Mouse (Mus musculus) cerebellum, adult 2 months (tissue): ENCODE measurements at regions not wholly inside any gene's neighbourhood (a gene's known extent, or its start where the extent isn't known, plus 50 kb on each side); places are given as distances from the start of the nearest gene placed in this dataset.

ENCODE experiments used
- DNase-seq, 2 experiments: peaks; one replicate each; pipeline ENCODE4 v3.0.0; 2021
- H3K27ac ChIP-seq: fragments of 200-500 bp; 2 replicates; pipeline ENCODE4 v1.5.1; 2012; ENCODE audit warnings: low read length, control low read depth, inconsistent platforms; ENCODE audit not compliant: insufficient read depth
- H3K27me3 ChIP-seq: fragments of 200-500 bp; 2 replicates; pipeline ENCODE4 v1.6.1; 2012; ENCODE audit warnings: inconsistent platforms, mild to moderate bottlenecking, low read length, moderate library complexity; ENCODE audit not compliant: control insufficient read depth, insufficient read depth
- H3K4me1 ChIP-seq: fragments of 200-500 bp; 2 replicates; pipeline ENCODE4 v1.6.1; 2011; ENCODE audit warnings: low read length; ENCODE audit not compliant: control insufficient read depth, insufficient read depth
- H3K4me3 ChIP-seq: fragments of 200-500 bp; replicated peaks from 2 replicates; pipeline ENCODE3; 2011; ENCODE audit warnings: mild to moderate bottlenecking, low read depth, low read length, control low read depth; ENCODE audit not compliant: insufficient read depth
- CTCF ChIP-seq: fragments of 200-500 bp; IDR thresholded peaks from 2 replicates; pipeline ENCODE4 v1.5.1; 2011; ENCODE audit warnings: low read depth, mild to moderate bottlenecking, control low read depth, low read length, moderate library complexity, borderline replicate concordance; ENCODE audit not compliant: insufficient read depth
- POLR2A ChIP-seq: fragments of 200-500 bp; IDR thresholded peaks from 2 replicates; pipeline ENCODE4 v1.6.1; 2011; ENCODE audit warnings: low read length, control low read depth, borderline replicate concordance; ENCODE audit not compliant: insufficient read depth
- WGBS: fragments of 180-500 bp; shearing (Covaris S2); methylation state at CpG from one replicate; pipeline ENCODE4 v1.1.7; 2018; 5-methylcytosine and 5-hydroxymethylcytosine counted together

DNA sequence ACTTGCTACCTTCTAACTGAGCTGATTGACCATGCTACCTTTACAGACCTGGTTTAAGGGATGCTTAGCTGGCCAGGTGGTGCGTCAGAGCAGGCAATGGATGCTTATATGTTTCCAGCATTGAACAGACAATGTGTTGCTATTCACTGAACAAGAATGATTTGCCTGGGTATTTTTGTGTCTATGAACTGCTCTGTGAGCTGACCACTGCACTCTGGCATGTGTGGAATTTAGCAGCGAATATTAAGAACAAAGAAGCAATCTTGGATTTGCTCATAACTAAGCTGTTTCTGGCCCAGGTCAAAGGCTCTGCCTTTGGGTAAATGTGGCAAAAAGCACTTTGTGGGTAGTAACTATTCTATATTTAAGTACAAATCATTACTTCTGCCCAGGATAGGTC is 58.3 kb upstream of the Ccdc39 start:
- no peak for TF ChIP-seq CTCF
- no peak for TF ChIP-seq POLR2A
- no peak overlapping the region for H3K4me3 ChIP-seq
- 86% methylated on average over 2 of the region's 2 CpGs for WGBS
- DNase-seq, result no peak
- H3K4me1 ChIP-seq, result no peaks in the 10 kb centered on the region
- no peak overlapping the region for H3K27ac ChIP-seq
- H3K27me3 ChIP-seq, result no peaks in the 10 kb centered on the region

DNA sequence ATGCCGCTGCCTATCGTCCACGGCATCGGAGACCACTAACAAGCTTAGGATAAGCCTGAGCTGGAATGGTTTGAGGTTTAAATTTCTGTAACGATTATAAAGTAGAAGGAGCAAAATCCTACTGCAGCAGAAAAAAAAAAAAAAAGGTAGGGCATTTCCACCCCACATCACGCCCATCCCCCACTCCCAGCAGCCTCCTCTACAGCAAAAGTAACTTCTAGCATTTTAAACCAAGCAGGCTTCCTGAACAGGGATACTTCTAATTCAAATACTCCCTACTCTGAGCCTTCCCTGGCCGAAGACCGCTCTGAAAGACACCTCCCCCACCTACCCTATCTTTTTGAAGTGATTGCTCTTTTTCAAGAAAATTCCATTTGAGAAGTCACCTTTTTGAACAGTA is 59.2 kb upstream of the Ccdc39 start:
- TF ChIP-seq POLR2A, result no peak
- TF ChIP-seq CTCF, result no peak
- H3K4me3 ChIP-seq, result no peak overlapping the region
- 90% methylated on average over 8 of the region's 8 CpGs for WGBS
- no peak overlapping the region for H3K27ac ChIP-seq
- no peak for DNase-seq
- H3K4me1 ChIP-seq, result no peaks in the 10 kb centered on the region
- H3K27me3 ChIP-seq, result no peaks in the 10 kb centered on the region

DNA sequence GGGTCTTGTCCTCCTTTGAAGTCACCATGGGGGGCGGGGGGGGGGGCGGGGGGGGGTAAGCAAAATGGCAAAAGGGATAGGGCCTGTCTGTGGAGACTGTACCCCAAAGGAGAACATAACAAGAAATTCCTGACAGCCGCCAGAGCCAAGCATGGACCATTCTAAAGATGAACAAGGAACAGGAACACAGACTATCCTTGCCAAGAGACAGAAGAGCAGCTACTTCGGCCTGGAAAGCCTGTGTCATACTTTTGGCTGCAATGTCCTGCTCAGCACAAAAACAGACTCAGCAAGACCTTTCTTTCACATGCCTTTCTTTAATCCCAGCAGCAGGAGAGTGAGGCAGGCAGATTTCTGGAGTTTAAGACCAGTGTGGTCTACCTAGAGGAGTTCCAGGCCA is 59.7 kb upstream of the Ccdc39 start:
- Histone ChIP-seq H3K27me3 (no peaks in the 10 kb centered on the region), H3K4me1 (no peaks in the 10 kb centered on the region), H3K4me3 (no peak overlapping the region), H3K27ac (no peak overlapping the region)
- 28% methylated on average over 4 of the region's 4 CpGs for WGBS
- no peak for DNase-seq
- TF ChIP-seq CTCF (no peak), POLR2A (no peak)

DNA sequence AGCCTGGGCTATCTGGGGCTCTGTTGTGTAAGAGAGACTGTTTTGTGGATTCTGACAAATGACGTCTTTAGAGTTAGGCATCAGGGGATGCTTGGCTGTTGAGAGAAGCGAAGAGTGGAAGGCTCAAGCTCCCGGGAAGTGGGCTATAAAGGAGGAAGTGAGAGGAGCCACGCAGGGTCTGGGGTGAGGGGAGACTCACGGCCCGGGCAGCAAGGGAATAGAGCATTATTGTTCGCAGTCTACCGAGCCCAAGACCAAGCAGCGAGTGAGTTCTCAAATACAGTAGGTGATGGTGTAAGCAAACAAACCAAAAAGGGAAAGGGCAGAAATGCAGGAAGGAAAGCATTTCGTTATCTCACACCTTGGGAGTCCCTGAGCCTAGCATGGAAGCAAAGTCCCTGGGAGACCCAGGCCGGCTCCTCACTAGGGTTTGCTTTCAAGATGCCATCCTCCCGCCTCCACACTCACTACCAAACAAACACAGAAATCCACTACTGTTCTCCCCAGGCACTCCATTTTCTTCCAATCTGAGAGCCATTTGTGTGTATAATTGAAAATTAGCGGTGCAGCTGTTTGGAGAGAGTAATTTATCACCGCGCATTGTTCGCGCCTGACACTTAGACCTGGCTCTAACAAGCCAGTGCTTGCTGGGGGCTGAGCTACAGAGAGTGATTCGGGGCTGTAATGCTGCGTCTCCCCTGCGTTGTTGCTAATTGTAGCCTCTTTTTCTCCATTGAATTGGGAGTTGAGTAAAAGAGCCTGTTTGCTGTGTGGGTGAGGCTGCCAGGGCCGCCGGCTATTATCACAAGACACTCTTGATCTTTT is 61.0 kb upstream of the Ccdc39 start:
- H3K4me3 ChIP-seq, result no peak overlapping the region
- DNase-seq, result no peak
- 65% methylated on average over 22 of the region's 22 CpGs for WGBS
- no peaks in the 10 kb centered on the region for H3K4me1 ChIP-seq
- TF ChIP-seq POLR2A (no peak), CTCF (no peak)
- H3K27ac ChIP-seq, result no peak overlapping the region
- no peaks in the 10 kb centered on the region for H3K27me3 ChIP-seq

DNA sequence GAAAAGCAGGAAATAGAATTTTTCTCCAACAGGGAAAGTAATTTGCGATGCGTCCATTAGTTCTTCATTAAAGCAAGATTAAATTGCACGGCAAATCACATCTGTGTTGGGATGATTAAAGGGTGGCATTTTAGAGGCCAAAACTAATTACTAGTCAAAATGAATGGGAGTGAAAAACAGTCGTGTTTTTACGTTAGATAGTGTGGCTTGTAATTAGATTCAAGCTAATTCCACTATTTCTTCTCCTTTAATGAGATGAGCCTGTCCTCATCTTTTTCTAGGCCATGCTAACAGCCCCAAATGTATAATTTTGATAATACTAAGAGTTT is 61.5 kb upstream of the Ccdc39 start:
- no peak for TF ChIP-seq POLR2A
- no peak overlapping the region for H3K27ac ChIP-seq
- 66% methylated on average over 5 of the region's 5 CpGs for WGBS

DNA sequence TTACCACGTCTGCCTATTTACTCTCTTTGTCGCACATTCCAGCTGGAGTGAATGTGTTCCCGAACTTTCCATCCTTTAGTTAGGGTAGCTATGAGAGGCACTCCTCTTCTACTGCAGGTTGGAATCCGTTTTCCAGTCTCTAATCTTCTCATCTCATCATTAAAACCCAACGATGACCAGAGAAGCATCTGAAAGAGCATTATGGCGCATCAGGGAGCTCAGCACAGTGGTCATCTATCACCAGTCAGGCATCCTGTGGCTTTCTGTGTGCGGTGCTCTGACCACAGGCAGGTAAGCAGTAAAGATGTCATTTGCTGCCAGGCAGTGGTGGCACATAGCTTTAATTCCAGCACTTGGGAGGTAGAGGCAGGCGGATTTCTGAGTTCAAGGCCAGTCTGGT is 63.0 kb upstream of the Ccdc39 start:
- no peaks in the 10 kb centered on the region for H3K27me3 ChIP-seq
- 83% methylated on average over 8 of the region's 8 CpGs for WGBS
- TF ChIP-seq POLR2A, result no peak
- no peak for TF ChIP-seq CTCF

More for the DNA sequence above, 61.5 kb upstream of the Ccdc39 start:
- DNase-seq, result no peak
- no peaks in the 10 kb centered on the region for H3K4me1 ChIP-seq
- no peak overlapping the region for H3K4me3 ChIP-seq
- H3K27me3 ChIP-seq, result no peaks in the 10 kb centered on the region

DNA sequence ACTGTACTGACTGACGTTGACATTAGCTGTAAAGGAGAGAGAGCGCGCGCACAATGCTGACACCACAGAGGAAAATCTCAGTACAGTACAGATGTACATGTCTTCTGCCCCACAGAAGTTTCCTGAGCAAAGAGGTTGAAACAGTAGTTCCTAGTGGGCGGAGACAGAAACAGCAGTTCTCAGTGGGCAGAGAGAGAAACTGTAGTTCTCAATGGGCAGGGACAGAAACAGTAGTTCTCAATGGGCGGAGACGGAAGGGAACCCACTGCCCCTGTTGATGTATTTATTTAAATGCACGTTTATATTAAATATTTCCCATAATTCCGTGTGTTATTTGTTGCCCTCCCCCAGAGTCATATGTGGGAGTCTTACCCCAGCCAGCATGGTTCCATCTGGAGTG is 67.4 kb upstream of the Ccdc39 start:
- Histone ChIP-seq H3K27ac (no peak overlapping the region), H3K4me1 (no peaks in the 10 kb centered on the region), H3K27me3 (no peaks in the 10 kb centered on the region), H3K4me3 (no peak overlapping the region)
- no peak for TF ChIP-seq POLR2A
- TF ChIP-seq CTCF, result no peak
- no peak for DNase-seq
- WGBS, result 86% methylated on average over 9 of the region's 9 CpGs

More for the DNA sequence above, 63.0 kb upstream of the Ccdc39 start:
- H3K4me3 ChIP-seq, result no peak overlapping the region
- no peaks in the 10 kb centered on the region for H3K4me1 ChIP-seq
- no peak overlapping the region for H3K27ac ChIP-seq
- no peak for DNase-seq

DNA sequence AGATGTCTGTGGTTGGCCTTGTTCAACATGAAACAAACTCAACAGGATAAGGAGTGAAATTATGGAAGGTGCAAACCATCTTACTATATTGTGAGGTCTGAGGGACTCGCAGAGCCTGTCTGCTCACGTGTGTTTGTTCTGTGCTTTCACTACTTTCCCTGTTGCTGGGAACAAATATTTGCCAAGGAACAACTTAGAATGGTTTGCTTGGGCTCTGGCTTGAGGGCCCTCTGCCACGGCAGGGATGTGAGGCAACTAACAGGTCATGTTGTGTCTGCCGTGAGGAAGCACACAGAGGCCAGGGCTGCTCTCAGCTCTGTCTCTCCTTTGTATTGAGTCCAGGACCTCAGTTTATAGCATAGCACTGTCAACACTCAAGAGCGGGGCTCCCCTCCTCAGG is 69.4 kb upstream of the Ccdc39 start:
- Histone ChIP-seq H3K27ac (no peak overlapping the region), H3K4me1 (no peaks in the 10 kb centered on the region), H3K27me3 (no peaks in the 10 kb centered on the region), H3K4me3 (no peak overlapping the region)
- TF ChIP-seq POLR2A, result no peak
- WGBS, result 90% methylated on average over 5 of the region's 5 CpGs
- no peak for DNase-seq

DNA sequence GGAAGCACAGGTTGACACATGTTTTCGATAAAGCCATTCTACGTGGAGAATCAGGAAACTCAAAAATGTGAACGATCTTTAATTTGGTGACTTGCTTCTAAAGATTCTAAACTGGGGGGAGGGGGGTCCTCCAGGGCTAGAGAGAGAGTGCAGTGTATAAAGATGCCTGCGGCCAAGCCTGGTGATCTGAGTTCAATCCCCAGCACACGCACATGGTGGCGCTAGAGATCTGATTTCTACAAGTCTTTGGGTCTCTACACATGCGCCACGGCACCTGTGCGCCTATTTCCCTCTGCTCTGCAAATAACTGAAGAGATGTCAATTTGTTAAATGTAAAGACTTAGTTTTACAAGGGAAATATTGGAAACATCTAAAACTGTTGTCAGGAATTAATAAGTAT is 70.3 kb upstream of the Ccdc39 start:
- Histone ChIP-seq H3K27ac (no peak overlapping the region), H3K4me3 (no peak overlapping the region), H3K27me3 (no peaks in the 10 kb centered on the region), H3K4me1 (no peaks in the 10 kb centered on the region)
- no peak for DNase-seq
- TF ChIP-seq CTCF (no peak), POLR2A (no peak)
- WGBS, result 69% methylated on average over 9 of the region's 9 CpGs
